Mouse (Mus musculus): ENCODE measurements around the gene Pcdh17. TPM values are rescaled to one million over a fixed set of nuclear protein-coding genes. Genes with fewer than 3 reads are reported as not detected.

Pcdh17 gene
- polyA plus RNA-seq, 1 experiment from 2014 or later: 2.8 TPM

GRCm38 (mm10) chr14:84446411-84446915 lies 3.1 kb downstream of the Pcdh17 start:
- ATAC-seq: no peak
- Histone ChIP-seq H3K4me2 (replicated peaks; ENCODE audit: low read depth) (peak overlapping the region; percentile 67), H3K4me1 (replicated peaks; ENCODE audit: control insufficient read depth, insufficient read depth, low read length) (0 out of 2 replicates have a peak, but pooled peaks cover 5% of the 10 kb centered on the region), H3K27ac (ENCODE audit: low read depth, low read length) (no peak overlapping the region), H3K27me3 (replicated peaks; ENCODE audit: control insufficient read depth, insufficient read depth, low read length) (peaks cover 55% of the 10 kb centered on the region), H3K4me3 (ENCODE audit: low read depth, low read length) (peak overlapping the region; percentile 35), H3K36me3 (ENCODE audit: control insufficient read depth, insufficient read depth) (no peaks in the 10 kb centered on the region), H3K9me3 (ENCODE audit: control insufficient read depth) (no peaks in the 10 kb centered on the region), H3K9ac (ENCODE audit: low read depth, low read length) (no peak overlapping the region)
- no peak for TF ChIP-seq CTCF (IDR thresholded peaks at IDR 0.05; ENCODE audit: low read depth)
- WGBS: 7% methylated on average over 37 of the region's 37 CpGs

- peak; percentile 78 for TF ChIP-seq CTCF (IDR thresholded peaks at IDR 0.05; ENCODE audit: low read depth)
- no peak for ATAC-seq
- H3K36me3 ChIP-seq (ENCODE audit: control insufficient read depth, insufficient read depth): no peaks in the 10 kb centered on the region
- H3K9me3 ChIP-seq (ENCODE audit: control insufficient read depth): no peaks in the 10 kb centered on the region
- H3K9ac ChIP-seq (ENCODE audit: low read depth, low read length): no peak overlapping the region
- peak overlapping the region; percentile 35 for H3K4me3 ChIP-seq (ENCODE audit: low read depth, low read length)
- 9% methylated on average over 45 of the region's 45 CpGs for WGBS
- H3K27ac ChIP-seq (ENCODE audit: low read depth, low read length): no peak overlapping the region
- peaks cover 55% of the 10 kb centered on the region for H3K27me3 ChIP-seq (replicated peaks; ENCODE audit: control insufficient read depth, insufficient read depth, low read length)
- 0 out of 2 replicates have a peak, but pooled peaks cover 5% of the 10 kb centered on the region for H3K4me1 ChIP-seq (replicated peaks; ENCODE audit: control insufficient read depth, insufficient read depth, low read length)
- H3K4me2 ChIP-seq (replicated peaks; ENCODE audit: low read depth): peak overlapping the region; percentile 67
These were observed 3.7 kb downstream of the Pcdh17 start for GRCm38 (mm10) chr14:84446941-84447641.

GRCm38 (mm10) chr14:84447661-84448380 lies 4.5 kb downstream of the Pcdh17 start:
- 4% methylated on average over 45 of the region's 45 CpGs for WGBS
- H3K27ac ChIP-seq (ENCODE audit: low read depth, low read length): no peak overlapping the region
- no peaks in the 10 kb centered on the region for H3K9me3 ChIP-seq (ENCODE audit: control insufficient read depth)
- no peaks in the 10 kb centered on the region for H3K36me3 ChIP-seq (ENCODE audit: control insufficient read depth, insufficient read depth)
- peak overlapping the region; percentile 35 for H3K4me3 ChIP-seq (ENCODE audit: low read depth, low read length)
- H3K4me1 ChIP-seq (replicated peaks; ENCODE audit: control insufficient read depth, insufficient read depth, low read length): 0 out of 2 replicates have a peak, but pooled peaks cover 5% of the 10 kb centered on the region
- no peak overlapping the region for H3K9ac ChIP-seq (ENCODE audit: low read depth, low read length)
- peaks cover 55% of the 10 kb centered on the region for H3K27me3 ChIP-seq (replicated peaks; ENCODE audit: control insufficient read depth, insufficient read depth, low read length)
- ATAC-seq: no peak
- H3K4me2 ChIP-seq (replicated peaks; ENCODE audit: low read depth): peak overlapping the region; percentile 67
- peak; percentile 42 for TF ChIP-seq CTCF (IDR thresholded peaks at IDR 0.05; ENCODE audit: low read depth)

GRCm38 (mm10) chr14:84448381-84448771 lies 5.0 kb downstream of the Pcdh17 start:
- no peaks in the 10 kb centered on the region for H3K9me3 ChIP-seq (ENCODE audit: control insufficient read depth)
- no peak overlapping the region for H3K9ac ChIP-seq (ENCODE audit: low read depth, low read length)
- 6% methylated on average over 15 of the region's 15 CpGs for WGBS
- H3K4me1 ChIP-seq (replicated peaks; ENCODE audit: control insufficient read depth, insufficient read depth, low read length): 0 out of 2 replicates have a peak, but pooled peaks cover 5% of the 10 kb centered on the region
- peak overlapping the region; percentile 35 for H3K4me3 ChIP-seq (ENCODE audit: low read depth, low read length)
- no peak overlapping the region for H3K27ac ChIP-seq (ENCODE audit: low read depth, low read length)
- H3K36me3 ChIP-seq (ENCODE audit: control insufficient read depth, insufficient read depth): no peaks in the 10 kb centered on the region
- peak overlapping the region; percentile 67 for H3K4me2 ChIP-seq (replicated peaks; ENCODE audit: low read depth)
- no peak for TF ChIP-seq CTCF (IDR thresholded peaks at IDR 0.05; ENCODE audit: low read depth)
- ATAC-seq: no peak
- peaks cover 55% of the 10 kb centered on the region for H3K27me3 ChIP-seq (replicated peaks; ENCODE audit: control insufficient read depth, insufficient read depth, low read length)

- Histone ChIP-seq H3K27me3 (replicated peaks; ENCODE audit: control insufficient read depth, insufficient read depth, low read length) (0 out of 2 replicates have a peak, but pooled peaks cover 2% of the 10 kb centered on the region), H3K4me2 (replicated peaks; ENCODE audit: low read depth) (no peak overlapping the region), H3K27ac (ENCODE audit: low read depth, low read length) (no peak overlapping the region), H3K4me3 (ENCODE audit: low read depth, low read length) (no peak overlapping the region), H3K4me1 (replicated peaks; ENCODE audit: control insufficient read depth, insufficient read depth, low read length) (no peaks in the 10 kb centered on the region), H3K9me3 (ENCODE audit: control insufficient read depth) (no peaks in the 10 kb centered on the region), H3K9ac (ENCODE audit: low read depth, low read length) (no peak overlapping the region), H3K36me3 (ENCODE audit: control insufficient read depth, insufficient read depth) (no peaks in the 10 kb centered on the region)
- WGBS: 63% methylated on average over 4 of the region's 4 CpGs
- TF ChIP-seq CTCF (IDR thresholded peaks at IDR 0.05; ENCODE audit: low read depth): no peak
- ATAC-seq: no peak
These were observed 10.9 kb downstream of the Pcdh17 start for GRCm38 (mm10) chr14:84454074-84454845.

GRCm38 (mm10) chr14:84475491-84475890 lies 32.1 kb downstream of the Pcdh17 start:
- H3K4me1 ChIP-seq (replicated peaks; ENCODE audit: control insufficient read depth, insufficient read depth, low read length): no peaks in the 10 kb centered on the region
- no peak for TF ChIP-seq CTCF (IDR thresholded peaks at IDR 0.05; ENCODE audit: low read depth)
- no peaks in the 10 kb centered on the region for H3K36me3 ChIP-seq (ENCODE audit: control insufficient read depth, insufficient read depth)
- ATAC-seq: no peak
- H3K9me3 ChIP-seq (ENCODE audit: control insufficient read depth): no peaks in the 10 kb centered on the region
- H3K4me2 ChIP-seq (replicated peaks; ENCODE audit: low read depth): no peak overlapping the region
- 65% methylated on average over 1 of the region's 1 CpGs for WGBS
- H3K27ac ChIP-seq (ENCODE audit: low read depth, low read length): no peak overlapping the region
- H3K4me3 ChIP-seq (ENCODE audit: low read depth, low read length): no peak overlapping the region
- H3K27me3 ChIP-seq (replicated peaks; ENCODE audit: control insufficient read depth, insufficient read depth, low read length): no peaks in the 10 kb centered on the region
- no peak overlapping the region for H3K9ac ChIP-seq (ENCODE audit: low read depth, low read length)

Measured in intestine, postnatal 0 days (tissue).